Mouse (Mus musculus) heart, postnatal 0 days (tissue): Measurements from ENCODE around the gene Natd1. TPM values are rescaled to one million over a fixed set of nuclear protein-coding genes. Genes with fewer than 3 reads are reported as not detected.

Experiments used
- ATAC-seq: fragments of 200-750 bp; cut with Nextera tagmentation; 2 replicates; pipeline ENCODE4 v1.8.0; 2017; ENCODE audit warnings: low read depth, moderate number of reproducible peaks, moderate library complexity; ENCODE audit not compliant: insufficient read depth
- DNase-seq: peaks from one replicate; pipeline ENCODE4 v3.0.0-alpha.2; 2016; ENCODE audit warnings: low spot score
- H3K27ac ChIP-seq: fragments of 300-500 bp; sonication (generic); 2 replicates; pipeline ENCODE4 v1.5.1; 2014; ENCODE audit warnings: low read depth, mild to moderate bottlenecking
- H3K27me3 ChIP-seq: fragments of 300-500 bp; sonication (generic); 2 replicates; pipeline ENCODE4 v1.6.1; 2014; ENCODE audit warnings: low read length, mixed read lengths; ENCODE audit not compliant: control insufficient read depth, insufficient read depth
- H3K36me3 ChIP-seq: fragments of 300-500 bp; sonication (generic); replicated peaks from 2 replicates; pipeline ENCODE4 v1.6.1; 2014; ENCODE audit warnings: low read length, mixed read lengths; ENCODE audit not compliant: control insufficient read depth, insufficient read depth
- H3K4me1 ChIP-seq: fragments of 300-500 bp; sonication (generic); 2 replicates; pipeline ENCODE4 v1.6.1; 2014; ENCODE audit warnings: antibody characterized with exemption; ENCODE audit not compliant: control insufficient read depth, insufficient read depth
- H3K4me2 ChIP-seq: fragments of 300-500 bp; sonication (generic); 2 replicates; pipeline ENCODE4 v1.6.1; 2014; ENCODE audit warnings: low read depth, mild to moderate bottlenecking, low read length, moderate library complexity
- H3K4me3 ChIP-seq: fragments of 300-500 bp; sonication (generic); 2 replicates; pipeline ENCODE4 v1.5.1; 2014; ENCODE audit warnings: low read depth, low read length
- H3K9ac ChIP-seq: fragments of 300-500 bp; sonication (generic); replicated peaks from 2 replicates; pipeline ENCODE4 v1.6.1; 2014; ENCODE audit warnings: low read depth, low read length, mixed read lengths
- H3K9me3 ChIP-seq: fragments of 300-500 bp; sonication (generic); replicated peaks from 2 replicates; pipeline ENCODE4 v1.6.1; 2016; ENCODE audit warnings: low read length; ENCODE audit not compliant: control insufficient read depth
- CTCF ChIP-seq: IDR thresholded peaks from 2 replicates; pipeline ENCODE4 v1.5.1; 2016; ENCODE audit warnings: antibody characterized with exemption, control low read depth, low read depth
- EP300 ChIP-seq: IDR thresholded peaks from 2 replicates; pipeline ENCODE4 v1.6.1; 2016; ENCODE audit warnings: antibody characterized with exemption, low read depth
- WGBS: fragments of 180-500 bp; shearing (Covaris S2); extraction: QIAGEN DNeasy Blood & Tissue Kit; methylation state at CpG from one replicate; pipeline ENCODE4 v1.1.7; 2014; 5-methylcytosine and 5-hydroxymethylcytosine counted together
- polyA plus RNA-seq: library from polyadenylated mRNA; unstranded; fragments of >200 nt; fragmentation: Nextera tagmentation; extraction: Ambion mirVana; gene quantifications from 2 replicates; pipeline ENCODE4 v1.2.1, GENCODE M21; 2015
- total RNA-seq: library from RNA; depleted of rRNA; stranded (reverse); fragments of >200 nt; gene quantifications from 2 replicates; pipeline ENCODE4 v1.2.3, GENCODE M21; 2014; ENCODE audit warnings: low replicate concordance

Natd1 gene
- total and polyA plus RNA-seq, 2 experiments from 2014 or later, result 11.2 to 32.1 TPM

DNA sequence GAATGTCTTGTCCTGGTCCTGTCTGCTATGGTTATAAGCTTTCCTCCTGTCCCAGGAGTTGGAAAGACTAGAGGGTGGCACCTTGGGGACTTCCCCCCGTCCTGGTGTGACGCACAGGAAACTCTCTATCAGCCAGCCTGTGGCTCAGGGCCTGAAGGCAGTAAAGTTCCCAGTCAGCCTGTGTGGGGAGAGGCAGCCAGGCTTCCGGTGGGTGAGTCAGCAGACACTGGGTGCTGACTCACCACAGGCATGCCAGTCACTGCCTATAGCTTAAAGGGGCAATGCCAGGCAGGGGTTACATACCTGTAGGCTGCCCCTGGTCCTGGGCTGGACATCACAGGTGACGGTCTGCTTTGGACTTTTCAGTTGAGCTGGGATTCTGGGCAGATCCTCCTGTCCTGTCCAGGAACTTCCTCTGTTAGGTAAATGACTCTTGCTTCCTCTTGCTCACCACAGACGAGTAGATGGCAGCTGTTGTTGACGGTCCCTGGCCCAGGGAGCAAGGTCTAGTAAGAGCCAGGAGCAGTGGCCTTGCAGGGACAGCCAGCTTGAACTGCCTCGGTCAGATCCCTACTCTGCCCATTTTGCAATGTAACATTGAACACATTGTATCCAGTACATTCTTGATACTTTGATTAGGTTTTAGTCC is 20.9 kb upstream of the Natd1 start:
- peak; percentile 82 for DNase-seq
- Histone ChIP-seq H3K4me3 (no peak overlapping the region), H3K4me1 (peaks cover 43% of the 10 kb centered on the region), H3K27me3 (no peaks in the 10 kb centered on the region), H3K4me2 (peak overlapping the region; percentile 35; the same call in 1 of the 2 replicates), H3K27ac (peak overlapping the region; percentile 64), H3K36me3 (peaks cover 5% of the 10 kb centered on the region; the same call in 1 of the 2 replicates), H3K9ac (no peak overlapping the region), H3K9me3 (no peaks in the 10 kb centered on the region)
- peak; percentile 34 for ATAC-seq
- 43% methylated on average over 7 of the region's 7 CpGs for WGBS
- peak; percentile 70; the same call in 1 of the 2 replicates for TF ChIP-seq EP300
- no peak for TF ChIP-seq CTCF

DNA sequence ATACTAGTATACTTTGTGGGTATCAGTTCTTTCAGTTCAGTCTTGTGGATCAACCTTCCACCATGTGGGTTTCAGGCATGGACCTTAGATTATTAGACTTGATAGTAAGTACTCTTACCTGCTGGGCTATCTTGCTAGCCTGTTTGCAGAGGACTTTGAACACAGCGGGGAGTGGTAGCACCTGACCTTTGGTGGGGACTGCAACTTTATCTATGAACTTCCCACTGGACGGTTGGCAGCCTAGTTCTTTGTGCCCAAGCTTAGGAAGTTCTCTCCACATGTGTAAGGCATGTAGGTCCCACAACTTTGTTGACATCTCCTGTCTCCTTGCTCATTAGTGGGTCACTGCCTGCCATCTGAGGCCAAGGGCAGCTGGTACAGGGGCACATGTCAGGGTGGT is 20.2 kb upstream of the Natd1 start:
- ATAC-seq, result no peak
- H3K27ac ChIP-seq, result peak overlapping the region; percentile 64
- WGBS, result 59% methylated on average over 2 of the region's 2 CpGs
- H3K4me1 ChIP-seq, result peaks cover 46% of the 10 kb centered on the region
- H3K27me3 ChIP-seq, result no peaks in the 10 kb centered on the region
- H3K9me3 ChIP-seq, result no peaks in the 10 kb centered on the region
- TF ChIP-seq CTCF (no peak), EP300 (no peak)
- H3K4me3 ChIP-seq, result no peak overlapping the region
- H3K36me3 ChIP-seq, result peaks cover 5% of the 10 kb centered on the region; the same call in 1 of the 2 replicates
- no peak overlapping the region for H3K9ac ChIP-seq
- peak overlapping the region; percentile 35; the same call in 1 of the 2 replicates for H3K4me2 ChIP-seq
- no peak for DNase-seq

- peak overlapping the region; percentile 84; the same call in 1 of the 2 replicates for H3K9ac ChIP-seq
- peaks cover 42% of the 10 kb centered on the region for H3K4me1 ChIP-seq
- H3K27me3 ChIP-seq, result no peaks in the 10 kb centered on the region
- DNase-seq, result peak; percentile 16
- 67% methylated on average over 10 of the region's 10 CpGs for WGBS
- peaks cover 5% of the 10 kb centered on the region; the same call in 1 of the 2 replicates for H3K36me3 ChIP-seq
- H3K27ac ChIP-seq, result peak overlapping the region; percentile 1; the same call in 1 of the 2 replicates
- H3K4me3 ChIP-seq, result peak overlapping the region; percentile 80
- no peak for ATAC-seq
- no peaks in the 10 kb centered on the region for H3K9me3 ChIP-seq
- H3K4me2 ChIP-seq, result peak overlapping the region; percentile 87
- no peak for TF ChIP-seq CTCF
Measured at GRCm38 (mm10) chr11:60933178-60933930, 18.8 kb upstream of the Natd1 start.

- peak overlapping the region; percentile 84 for H3K9ac ChIP-seq
- 0 out of 2 replicates have a peak, but pooled peaks cover 1% of the 10 kb centered on the region for H3K36me3 ChIP-seq
- 3% methylated on average over 7 of the region's 7 CpGs for WGBS
- H3K4me2 ChIP-seq, result peak overlapping the region; percentile 87
- peak overlapping the region; percentile 80 for H3K4me3 ChIP-seq
- no peaks in the 10 kb centered on the region for H3K9me3 ChIP-seq
- peak overlapping the region; percentile 84 for H3K27ac ChIP-seq
- DNase-seq, result peak; percentile 36
- ATAC-seq, result no peak
- no peaks in the 10 kb centered on the region for H3K27me3 ChIP-seq
- no peak for TF ChIP-seq CTCF
- no peak for TF ChIP-seq EP300
- H3K4me1 ChIP-seq, result peaks cover 42% of the 10 kb centered on the region
Measured at GRCm38 (mm10) chr11:60932503-60933020, 18.0 kb upstream of the Natd1 start.

DNA sequence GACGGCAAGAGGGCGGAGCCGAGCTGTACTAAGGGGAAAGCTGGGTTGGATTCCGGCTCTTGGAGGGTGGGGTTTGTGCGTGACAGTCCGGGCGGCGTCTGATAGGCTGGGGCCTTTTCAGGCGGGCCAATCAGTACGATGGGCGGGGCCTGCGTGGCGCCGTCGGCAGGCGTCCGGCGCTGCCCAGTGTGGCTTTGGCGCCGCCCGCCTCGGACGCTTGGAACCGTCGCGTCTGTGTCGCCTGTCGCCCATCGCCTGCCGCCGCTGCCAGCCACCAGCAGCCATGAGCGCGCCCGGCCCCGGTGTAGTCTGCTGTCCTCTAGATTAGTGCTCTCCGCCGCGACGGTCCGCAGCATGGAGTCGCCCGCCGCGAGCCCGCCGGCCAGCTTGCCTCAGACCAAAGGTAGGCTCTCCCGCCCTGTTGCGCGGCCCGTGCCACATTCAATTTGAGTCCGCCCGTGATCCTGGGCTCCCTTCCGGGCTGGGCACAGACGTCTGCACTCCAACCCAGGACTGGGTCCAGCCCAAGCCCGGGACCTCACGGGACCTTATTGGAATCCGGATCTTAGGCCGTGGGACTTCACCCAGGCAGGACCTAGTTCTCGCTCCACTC is 17.4 kb upstream of the Natd1 start, which contains the start of gene Map2k3:
Gene Map2k3 (plus strand): TSS at position 165 of the 613 bp plus-strand sequence.
- Histone ChIP-seq H3K4me1 (peaks cover 41% of the 10 kb centered on the region), H3K9ac (peak within 1 kb of the TSS; percentile 84), H3K27me3 (no peaks in the 10 kb centered on the region), H3K36me3 (no peaks in the 10 kb centered on the region), H3K27ac (peak within 1 kb of the TSS; percentile 84), H3K4me3 (peak within 1 kb of the TSS; percentile 80), H3K9me3 (no peaks in the 10 kb centered on the region), H3K4me2 (peak within 1 kb of the TSS; percentile 87)
- TF ChIP-seq CTCF (no peak; the same call in 1 of the 2 replicates), EP300 (no peak; the same call in 1 of the 2 replicates)
- WGBS, result 0% methylated on average over 39 of the region's 59 CpGs
- peak; percentile 94 for ATAC-seq
- DNase-seq, result peak; percentile 98
